Mouse (Mus musculus): Measurements from ENCODE around the gene Tfrc.

Tfrc gene

GRCm38 (mm10) chr16:32670354-32671124, 61.8 kb downstream of the Tfrc start:
- no peak for DNase-seq

GRCm38 (mm10) chr16:32671206-32671887, 62.6 kb downstream of the Tfrc start:
- no peak for DNase-seq

GRCm38 (mm10) chr16:32672250-32672649, 63.5 kb downstream of the Tfrc start:
- DNase-seq = no peak

GRCm38 (mm10) chr16:32672861-32673560, 64.3 kb downstream of the Tfrc start:
- DNase-seq = peak; percentile 77 to 79

- DNase-seq = no peak
Observed at GRCm38 (mm10) chr16:32674121-32674740, 65.5 kb downstream of the Tfrc start.

GRCm38 (mm10) chr16:32677040-32677700, 68.5 kb downstream of the Tfrc start:
- no peak for DNase-seq

- no peak for DNase-seq
Observed at GRCm38 (mm10) chr16:32677903-32678302, 69.2 kb downstream of the Tfrc start.

GRCm38 (mm10) chr16:32678812-32679211, 70.1 kb downstream of the Tfrc start:
- no peak for DNase-seq

- no peak for DNase-seq
Observed at GRCm38 (mm10) chr16:32679976-32680375, 71.3 kb downstream of the Tfrc start.

GRCm38 (mm10) chr16:32680806-32681205, 72.1 kb downstream of the Tfrc start:
- DNase-seq = no peak

GRCm38 (mm10) chr16:32682194-32682593, 73.5 kb downstream of the Tfrc start:
- peak; percentile 67 to 72 for DNase-seq
